Mouse (Mus musculus): ENCODE data around the gene Klf7. TPM values are rescaled to one million over a fixed set of nuclear protein-coding genes. Genes with fewer than 3 reads are reported as not detected.
A peak's percentile ranks its signal among the peaks of the same experiment; 100 is the strongest.

Klf7 gene
- 30.4 and 32.0 TPM in 2 replicates for polyA plus RNA-seq (2014; fragmentation: Nextera tagmentation; extraction: Ambion mirVana)

- ATAC-seq (ENCODE audit: low FRiP score) = peak; percentile 97
- WGBS = under 1% methylated on average over 81 of the region's 82 CpGs
- peak within 1 kb of the TSS; percentile 99 for H3K9ac ChIP-seq (ENCODE audit: low read length)
Observed at GRCm38 (mm10) chr1:64121559-64122465, at the start of gene Klf7. Klf7 (minus strand) TSS chr1:64122282.

GRCm38 (mm10) chr1:64164526-64165062 lies 42.5 kb upstream of the Klf7 start:
- 76% methylated on average over 5 of the region's 5 CpGs for WGBS
- Histone ChIP-seq H3K27ac (ENCODE audit: low read depth, low read length) (no peak overlapping the region), H3K4me3 (ENCODE audit: low read depth, low read length) (no peak overlapping the region), H3K9ac (ENCODE audit: low read length) (no peak overlapping the region), H3K27me3 (ENCODE audit: control insufficient read depth, insufficient read depth, low read length) (no peaks in the 10 kb centered on the region), H3K4me2 (no peak overlapping the region), H3K4me1 (ENCODE audit: control insufficient read depth, insufficient read depth, low read length) (no peaks in the 10 kb centered on the region), H3K9me3 (ENCODE audit: control insufficient read depth, low read length) (no peaks in the 10 kb centered on the region), H3K36me3 (ENCODE audit: control insufficient read depth, insufficient read depth, low read length) (no peaks in the 10 kb centered on the region)
- no peak for DNase-seq (ENCODE audit: low spot score, missing footprints)
- no peak for ATAC-seq (ENCODE audit: low FRiP score)

More at GRCm38 (mm10) chr1:64121559-64122465, at the start of gene Klf7:
- H3K36me3 ChIP-seq (ENCODE audit: control insufficient read depth, insufficient read depth, low read length) = no peaks in the 10 kb centered on the region
- peaks cover 7% of the 10 kb centered on the region for H3K4me1 ChIP-seq (ENCODE audit: control insufficient read depth, insufficient read depth, low read length)
- H3K4me3 ChIP-seq (ENCODE audit: low read depth, low read length) = peak within 1 kb of the TSS; percentile 72
- DNase-seq (ENCODE audit: low spot score, missing footprints) = peak; percentile 100
- H3K4me2 ChIP-seq = peak within 1 kb of the TSS; percentile 72
- peak within 1 kb of the TSS; percentile 100 for H3K27ac ChIP-seq (ENCODE audit: low read depth, low read length)
- H3K9me3 ChIP-seq (ENCODE audit: control insufficient read depth, low read length) = no peaks in the 10 kb centered on the region
- H3K27me3 ChIP-seq (ENCODE audit: control insufficient read depth, insufficient read depth, low read length) = no peaks in the 10 kb centered on the region

GRCm38 (mm10) chr1:64158766-64159165 lies 36.7 kb upstream of the Klf7 start:
- Histone ChIP-seq H3K4me1 (ENCODE audit: control insufficient read depth, insufficient read depth, low read length) (no peaks in the 10 kb centered on the region), H3K9me3 (ENCODE audit: control insufficient read depth, low read length) (no peaks in the 10 kb centered on the region), H3K9ac (ENCODE audit: low read length) (no peak overlapping the region), H3K4me2 (no peak overlapping the region), H3K27ac (ENCODE audit: low read depth, low read length) (no peak overlapping the region), H3K36me3 (ENCODE audit: control insufficient read depth, insufficient read depth, low read length) (no peaks in the 10 kb centered on the region), H3K27me3 (ENCODE audit: control insufficient read depth, insufficient read depth, low read length) (no peaks in the 10 kb centered on the region), H3K4me3 (ENCODE audit: low read depth, low read length) (no peak overlapping the region)
- DNase-seq (ENCODE audit: low spot score, missing footprints) (no peak), ATAC-seq (ENCODE audit: low FRiP score) (no peak)
- 60% methylated on average over 3 of the region's 3 CpGs for WGBS

- no peaks in the 10 kb centered on the region for H3K4me1 ChIP-seq (ENCODE audit: control insufficient read depth, insufficient read depth, low read length)
- H3K9me3 ChIP-seq (ENCODE audit: control insufficient read depth, low read length) = no peaks in the 10 kb centered on the region
- no peak overlapping the region for H3K4me3 ChIP-seq (ENCODE audit: low read depth, low read length)
- WGBS = 87% methylated on average over 3 of the region's 3 CpGs
- ATAC-seq (ENCODE audit: low FRiP score) (no peak), DNase-seq (ENCODE audit: low spot score, missing footprints) (no peak)
- no peaks in the 10 kb centered on the region for H3K27me3 ChIP-seq (ENCODE audit: control insufficient read depth, insufficient read depth, low read length)
- H3K4me2 ChIP-seq = no peak overlapping the region
- H3K36me3 ChIP-seq (ENCODE audit: control insufficient read depth, insufficient read depth, low read length) = no peaks in the 10 kb centered on the region
- H3K9ac ChIP-seq (ENCODE audit: low read length) = no peak overlapping the region
- no peak overlapping the region for H3K27ac ChIP-seq (ENCODE audit: low read depth, low read length)
Observed at GRCm38 (mm10) chr1:64149185-64149584, 27.1 kb upstream of the Klf7 start.

GRCm38 (mm10) chr1:64142691-64143445 lies 20.8 kb upstream of the Klf7 start:
- Histone ChIP-seq H3K4me2 (no peak overlapping the region), H3K36me3 (ENCODE audit: control insufficient read depth, insufficient read depth, low read length) (no peaks in the 10 kb centered on the region), H3K9ac (ENCODE audit: low read length) (no peak overlapping the region), H3K27me3 (ENCODE audit: control insufficient read depth, insufficient read depth, low read length) (no peaks in the 10 kb centered on the region), H3K9me3 (ENCODE audit: control insufficient read depth, low read length) (no peaks in the 10 kb centered on the region), H3K27ac (ENCODE audit: low read depth, low read length) (no peak overlapping the region), H3K4me1 (ENCODE audit: control insufficient read depth, insufficient read depth, low read length) (no peaks in the 10 kb centered on the region), H3K4me3 (ENCODE audit: low read depth, low read length) (no peak overlapping the region)
- WGBS = 71% methylated on average over 6 of the region's 6 CpGs
- ATAC-seq (ENCODE audit: low FRiP score) (no peak), DNase-seq (ENCODE audit: low spot score, missing footprints) (no peak)

- no peak overlapping the region for H3K4me2 ChIP-seq
Observed at GRCm38 (mm10) chr1:64134439-64134838, 12.4 kb upstream of the Klf7 start.

GRCm38 (mm10) chr1:64126822-64127221 lies 4.7 kb upstream of the Klf7 start:
- DNase-seq (ENCODE audit: low spot score, missing footprints) (no peak), ATAC-seq (ENCODE audit: low FRiP score) (no peak)
- H3K4me1 ChIP-seq (ENCODE audit: control insufficient read depth, insufficient read depth, low read length) = 0 out of 2 replicates have a peak, but pooled peaks cover 5% of the 10 kb centered on the region
- H3K9me3 ChIP-seq (ENCODE audit: control insufficient read depth, low read length) = no peaks in the 10 kb centered on the region
- H3K4me2 ChIP-seq = no peak overlapping the region
- H3K27me3 ChIP-seq (ENCODE audit: control insufficient read depth, insufficient read depth, low read length) = no peaks in the 10 kb centered on the region
- whole genome bisulfite sequencing = 82% methylated on average over 2 of the region's 2 CpGs
- H3K27ac ChIP-seq (ENCODE audit: low read depth, low read length) = no peak overlapping the region
- no peak overlapping the region for H3K9ac ChIP-seq (ENCODE audit: low read length)
- H3K4me3 ChIP-seq (ENCODE audit: low read depth, low read length) = no peak overlapping the region
- H3K36me3 ChIP-seq (ENCODE audit: control insufficient read depth, insufficient read depth, low read length) = no peaks in the 10 kb centered on the region

More at GRCm38 (mm10) chr1:64134439-64134838, 12.4 kb upstream of the Klf7 start:
- Histone ChIP-seq H3K9ac (ENCODE audit: low read length) (no peak overlapping the region), H3K4me3 (ENCODE audit: low read depth, low read length) (no peak overlapping the region), H3K27me3 (ENCODE audit: control insufficient read depth, insufficient read depth, low read length) (no peaks in the 10 kb centered on the region), H3K4me1 (ENCODE audit: control insufficient read depth, insufficient read depth, low read length) (no peaks in the 10 kb centered on the region), H3K36me3 (ENCODE audit: control insufficient read depth, insufficient read depth, low read length) (no peaks in the 10 kb centered on the region), H3K27ac (ENCODE audit: low read depth, low read length) (no peak overlapping the region), H3K9me3 (ENCODE audit: control insufficient read depth, low read length) (no peaks in the 10 kb centered on the region)
- WGBS = 78% methylated on average over 1 of the region's 1 CpGs
- no peak for ATAC-seq (ENCODE audit: low FRiP score)
- peak; percentile 53 for DNase-seq (ENCODE audit: low spot score, missing footprints)

- no peak for DNase-seq (ENCODE audit: low spot score, missing footprints)
- no peaks in the 10 kb centered on the region for H3K27me3 ChIP-seq (ENCODE audit: control insufficient read depth, insufficient read depth, low read length)
- peaks cover 7% of the 10 kb centered on the region for H3K4me1 ChIP-seq (ENCODE audit: control insufficient read depth, insufficient read depth, low read length)
- ATAC-seq (ENCODE audit: low FRiP score) = no peak
- peak overlapping the region; percentile 99 for H3K9ac ChIP-seq (ENCODE audit: low read length)
- no peaks in the 10 kb centered on the region for H3K36me3 ChIP-seq (ENCODE audit: control insufficient read depth, insufficient read depth, low read length)
- no peaks in the 10 kb centered on the region for H3K9me3 ChIP-seq (ENCODE audit: control insufficient read depth, low read length)
- H3K27ac ChIP-seq (ENCODE audit: low read depth, low read length) = peak overlapping the region; percentile 100
- peak overlapping the region; percentile 72 for H3K4me2 ChIP-seq
- peak overlapping the region; percentile 72 for H3K4me3 ChIP-seq (ENCODE audit: low read depth, low read length)
- 25% methylated on average over 9 of the region's 9 CpGs for WGBS
Observed at GRCm38 (mm10) chr1:64122466-64122830, 366 bp upstream of the Klf7 start.

All from midbrain, embryonic 11.5 days (tissue).